Mouse (Mus musculus) thymus, postnatal 36 days (tissue): ENCODE measurements around the gene Syt13.
A peak's percentile ranks its signal among the peaks of the same experiment; 100 is the strongest.

Source experiments
- DNase-seq, 2 experiments: peaks; one replicate each; pipeline ENCODE4 v3.0.0; 2022; ENCODE audit warnings: mixed read lengths in 2 of 2

The Syt13 gene

GRCm38 (mm10) chr2:92966257-92966656 is 51.4 kb downstream of the Syt13 start:
- peak in 1 of 2 experiments; percentile 56 for DNase-seq

- no peak for DNase-seq
Observed at GRCm38 (mm10) chr2:92967032-92967838, 52.3 kb downstream of the Syt13 start.

- DNase-seq = no peak
Observed at GRCm38 (mm10) chr2:92967839-92968166, 52.9 kb downstream of the Syt13 start.

- no peak for DNase-seq
Observed at GRCm38 (mm10) chr2:92971069-92971468, 56.2 kb downstream of the Syt13 start.

GRCm38 (mm10) chr2:92971536-92971935 is 56.6 kb downstream of the Syt13 start:
- peak; percentile 45 to 70 for DNase-seq

GRCm38 (mm10) chr2:92972071-92972470 is 57.2 kb downstream of the Syt13 start:
- peak; percentile 48 to 67 for DNase-seq

- DNase-seq = no peak
Observed at GRCm38 (mm10) chr2:92973646-92974045, 58.7 kb downstream of the Syt13 start.

- DNase-seq = peak in 1 of 2 experiments; percentile 25
Observed at GRCm38 (mm10) chr2:92975031-92975790, 60.3 kb downstream of the Syt13 start.

- DNase-seq = no peak
Observed at GRCm38 (mm10) chr2:92980165-92980564, 65.3 kb downstream of the Syt13 start.

GRCm38 (mm10) chr2:92982591-92983272 is 67.8 kb downstream of the Syt13 start:
- DNase-seq = no peak

GRCm38 (mm10) chr2:92983273-92983620 is 68.3 kb downstream of the Syt13 start:
- no peak for DNase-seq

- DNase-seq = no peak
Observed at GRCm38 (mm10) chr2:92984321-92985108, 69.6 kb downstream of the Syt13 start.

- no peak for DNase-seq
Observed at GRCm38 (mm10) chr2:92985171-92985570, 70.3 kb downstream of the Syt13 start.

- no peak for DNase-seq
Observed at GRCm38 (mm10) chr2:92985600-92985999, 70.7 kb downstream of the Syt13 start.

- peak in 1 of 2 experiments; percentile 29 for DNase-seq
Observed at GRCm38 (mm10) chr2:92987108-92987618, 72.3 kb downstream of the Syt13 start.

- DNase-seq = peak; percentile 45 to 56
Observed at GRCm38 (mm10) chr2:92987901-92988631, 73.2 kb downstream of the Syt13 start.

- no peak for DNase-seq
Observed at GRCm38 (mm10) chr2:92989593-92989992, 74.7 kb downstream of the Syt13 start.

GRCm38 (mm10) chr2:92991976-92992375 is 77.1 kb downstream of the Syt13 start:
- no peak for DNase-seq

- no peak for DNase-seq
Observed at GRCm38 (mm10) chr2:93005028-93005427, 90.1 kb downstream of the Syt13 start.
